Mouse (Mus musculus) ES-E14 (cell line): ENCODE measurements at regions not wholly inside any gene's neighbourhood (a gene's known extent, or its start where the extent isn't known, plus 50 kb on each side); places are given as distances from the start of the nearest gene placed in this dataset.
"Not testable (repeated sequence)": the region's sequence is repeated elsewhere in the genome, so short reads cannot be mapped to it uniquely, and the experiment has no call there.

ENCODE experiments used
- MAFK ChIP-seq: IDR thresholded peaks from 2 replicates; pipeline ENCODE4 v1.6.1; 2014; ENCODE audit warnings: mild to moderate bottlenecking, low read depth, low read length, inconsistent platforms; ENCODE audit not compliant: insufficient read depth
- ZC3H11A ChIP-seq: IDR thresholded peaks from 2 replicates; pipeline ENCODE4 v1.6.1; 2012; ENCODE audit warnings: low read depth, mild to moderate bottlenecking, inconsistent platforms, low read length, borderline replicate concordance
- ZNF384 ChIP-seq: IDR thresholded peaks from 2 replicates; pipeline ENCODE4 v1.6.1; 2012; ENCODE audit warnings: low read depth, low read length, inconsistent platforms

GRCm38 (mm10) chr6:31803222-31803621 lies 239.4 kb upstream of the Podxl start:
- not testable (repeated sequence) for TF ChIP-seq ZC3H11A, MAFK, ZNF384
